Mouse (Mus musculus) inflammation-experienced regulatory T-cells, adult 6 months (primary cell): Measurements from ENCODE around the gene Kcnk1. TPM values are rescaled to one million over a fixed set of nuclear protein-coding genes. Genes with fewer than 3 reads are reported as not detected.

Experiments
- ATAC-seq: one replicate; pipeline ENCODE4 v1.8.0; 2017
- polyA plus RNA-seq, 3 experiments: library from polyadenylated mRNA; unstranded; fragments of 100-300 nt; shearing (Covaris generic); gene quantifications; one replicate each; pipeline ENCODE4 v1.2.1; 2017

The Kcnk1 gene
- polyA plus RNA-seq, 3 experiments from 2014 or later = not detected

GRCm38 (mm10) chr8:126062844-126063243 is 67.9 kb downstream of the Kcnk1 start:
- no peak for ATAC-seq

GRCm38 (mm10) chr8:126063832-126064409 is 69.0 kb downstream of the Kcnk1 start:
- ATAC-seq = no peak

GRCm38 (mm10) chr8:126064587-126065145 is 69.7 kb downstream of the Kcnk1 start:
- no peak for ATAC-seq

GRCm38 (mm10) chr8:126067306-126067705 is 72.3 kb downstream of the Kcnk1 start:
- ATAC-seq = no peak

GRCm38 (mm10) chr8:126068136-126068535 is 73.2 kb downstream of the Kcnk1 start:
- ATAC-seq = no peak

GRCm38 (mm10) chr8:126072678-126073077 is 77.7 kb downstream of the Kcnk1 start:
- ATAC-seq = no peak

- no peak for ATAC-seq
These were observed 78.3 kb downstream of the Kcnk1 start for GRCm38 (mm10) chr8:126073141-126073740.

- no peak for ATAC-seq
These were observed 79.1 kb downstream of the Kcnk1 start for GRCm38 (mm10) chr8:126074111-126074510.

- ATAC-seq = no peak
These were observed 80.4 kb downstream of the Kcnk1 start for GRCm38 (mm10) chr8:126075400-126075799.

Other genes with a start within 250 kb of the Kcnk1 start
- gene Pcnx2, start 96.9 kb upstream of the Kcnk1 start, polyA plus RNA-seq = under 1 TPM; 0.44 to 0.74 (median 0.61) TPM
- not detected for gene Map3k21, start 84.7 kb upstream of the Kcnk1 start, polyA plus RNA-seq